Mouse (Mus musculus) stomach, embryonic 14.5 days (tissue): ENCODE results near the gene Tbx6. TPM values are rescaled to one million over a fixed set of nuclear protein-coding genes. Genes with fewer than 3 reads are reported as not detected.

ENCODE experiments used
- ATAC-seq: fragments of 200-750 bp; cut with Nextera tagmentation; 2 replicates; pipeline ENCODE4 v1.8.0; 2017; ENCODE audit warnings: low read depth, moderate TSS enrichment; ENCODE audit not compliant: insufficient number of reproducible peaks, insufficient read depth, low FRiP score
- H3K27ac ChIP-seq: fragments of 300-500 bp; sonication (generic); 2 replicates; pipeline ENCODE4 v1.5.1; 2014; ENCODE audit warnings: mild to moderate bottlenecking, low read length, moderate library complexity, mixed read lengths
- H3K27me3 ChIP-seq: fragments of 300-500 bp; sonication (generic); 2 replicates; pipeline ENCODE4 v1.6.1; 2014; ENCODE audit warnings: low read length, control low read depth, mixed read lengths; ENCODE audit not compliant: control insufficient read depth, insufficient read depth
- H3K36me3 ChIP-seq: fragments of 300-500 bp; sonication (generic); 2 replicates; pipeline ENCODE4 v1.6.1; 2014; ENCODE audit warnings: mild to moderate bottlenecking, control low read depth, low read length, moderate library complexity, mixed read lengths; ENCODE audit not compliant: control insufficient read depth, insufficient read depth
- H3K4me1 ChIP-seq: fragments of 300-500 bp; sonication (generic); 2 replicates; pipeline ENCODE4 v1.6.1; 2014; ENCODE audit warnings: low read length, control low read depth, mixed read lengths; ENCODE audit not compliant: control insufficient read depth, insufficient read depth
- H3K4me2 ChIP-seq: fragments of 300-500 bp; sonication (generic); replicated peaks from 2 replicates; pipeline ENCODE4 v1.6.1; 2014; ENCODE audit warnings: low read depth, low read length, control low read depth
- H3K4me3 ChIP-seq: fragments of 300-500 bp; sonication (generic); 2 replicates; pipeline ENCODE4 v1.5.1; 2014; ENCODE audit warnings: low read depth, low read length, control low read depth
- H3K9ac ChIP-seq: fragments of 300-500 bp; sonication (generic); replicated peaks from 2 replicates; pipeline ENCODE4 v1.6.1; 2014; ENCODE audit warnings: low read depth, mild to moderate bottlenecking, control low read depth, low read length, moderate library complexity, mixed read lengths
- H3K9me3 ChIP-seq: fragments of 300-500 bp; sonication (generic); 2 replicates; pipeline ENCODE4 v1.6.1; 2016; ENCODE audit warnings: low read depth, low read length, control low read depth; ENCODE audit not compliant: control insufficient read depth
- WGBS: fragments of 180-500 bp; shearing (Covaris S2); extraction: QIAGEN DNeasy Blood & Tissue Kit; methylation state at CpG from one replicate; pipeline ENCODE4 v1.1.7; 2014; 5-methylcytosine and 5-hydroxymethylcytosine counted together
- polyA plus RNA-seq: library from polyadenylated mRNA; unstranded; fragments of >200 nt; fragmentation: Nextera tagmentation; extraction: Ambion mirVana; gene quantifications from 2 replicates; pipeline ENCODE4 v1.2.1, GENCODE M21; 2014

Gene Tbx6
- polyA plus RNA-seq, 1 experiment from 2014 or later, result 0.56 TPM

- Histone ChIP-seq H3K4me2 (no peak overlapping the region), H3K4me3 (no peak overlapping the region), H3K9ac (no peak overlapping the region), H3K27ac (no peak overlapping the region), H3K9me3 (no peaks in the 10 kb centered on the region), H3K36me3 (peaks cover 46% of the 10 kb centered on the region), H3K27me3 (no peaks in the 10 kb centered on the region), H3K4me1 (peaks cover 22% of the 10 kb centered on the region)
- ATAC-seq, result no peak
- WGBS, result 81% methylated on average over 4 of the region's 4 CpGs
These were observed 12.4 kb downstream of the Tbx6 start for GRCm38 (mm10) chr7:126793456-126794270.

GRCm38 (mm10) chr7:126794271-126794605 lies 13.0 kb downstream of the Tbx6 start:
- Histone ChIP-seq H3K4me1 (peaks cover 22% of the 10 kb centered on the region), H3K36me3 (peaks cover 41% of the 10 kb centered on the region)
- 66% methylated on average over 4 of the region's 4 CpGs for WGBS

GRCm38 (mm10) chr7:126795387-126796317 lies 14.4 kb downstream of the Tbx6 start:
- Histone ChIP-seq H3K4me3 (no peak overlapping the region), H3K4me1 (peaks cover 31% of the 10 kb centered on the region), H3K27me3 (no peaks in the 10 kb centered on the region), H3K36me3 (peaks cover 34% of the 10 kb centered on the region), H3K4me2 (no peak overlapping the region), H3K9ac (no peak overlapping the region), H3K27ac (no peak overlapping the region), H3K9me3 (no peaks in the 10 kb centered on the region)
- WGBS, result 82% methylated on average over 16 of the region's 16 CpGs
- ATAC-seq, result no peak

More at GRCm38 (mm10) chr7:126794271-126794605, 13.0 kb downstream of the Tbx6 start:
- ATAC-seq, result no peak
- Histone ChIP-seq H3K4me3 (no peak overlapping the region), H3K27ac (no peak overlapping the region), H3K9me3 (no peaks in the 10 kb centered on the region), H3K9ac (no peak overlapping the region), H3K4me2 (no peak overlapping the region), H3K27me3 (no peaks in the 10 kb centered on the region)

- whole genome bisulfite sequencing, result 77% methylated on average over 8 of the region's 8 CpGs
- peaks cover 34% of the 10 kb centered on the region for H3K36me3 ChIP-seq
- H3K9me3 ChIP-seq, result no peaks in the 10 kb centered on the region
- H3K9ac ChIP-seq, result no peak overlapping the region
- peaks cover 28% of the 10 kb centered on the region for H3K4me1 ChIP-seq
- ATAC-seq, result no peak
- H3K27ac ChIP-seq, result no peak overlapping the region
- H3K4me3 ChIP-seq, result no peak overlapping the region
- H3K4me2 ChIP-seq, result peak overlapping the region; percentile 80; the same call in 1 of the 2 replicates
- no peaks in the 10 kb centered on the region for H3K27me3 ChIP-seq
These were observed 15.2 kb downstream of the Tbx6 start for GRCm38 (mm10) chr7:126796350-126796932.

DNA sequence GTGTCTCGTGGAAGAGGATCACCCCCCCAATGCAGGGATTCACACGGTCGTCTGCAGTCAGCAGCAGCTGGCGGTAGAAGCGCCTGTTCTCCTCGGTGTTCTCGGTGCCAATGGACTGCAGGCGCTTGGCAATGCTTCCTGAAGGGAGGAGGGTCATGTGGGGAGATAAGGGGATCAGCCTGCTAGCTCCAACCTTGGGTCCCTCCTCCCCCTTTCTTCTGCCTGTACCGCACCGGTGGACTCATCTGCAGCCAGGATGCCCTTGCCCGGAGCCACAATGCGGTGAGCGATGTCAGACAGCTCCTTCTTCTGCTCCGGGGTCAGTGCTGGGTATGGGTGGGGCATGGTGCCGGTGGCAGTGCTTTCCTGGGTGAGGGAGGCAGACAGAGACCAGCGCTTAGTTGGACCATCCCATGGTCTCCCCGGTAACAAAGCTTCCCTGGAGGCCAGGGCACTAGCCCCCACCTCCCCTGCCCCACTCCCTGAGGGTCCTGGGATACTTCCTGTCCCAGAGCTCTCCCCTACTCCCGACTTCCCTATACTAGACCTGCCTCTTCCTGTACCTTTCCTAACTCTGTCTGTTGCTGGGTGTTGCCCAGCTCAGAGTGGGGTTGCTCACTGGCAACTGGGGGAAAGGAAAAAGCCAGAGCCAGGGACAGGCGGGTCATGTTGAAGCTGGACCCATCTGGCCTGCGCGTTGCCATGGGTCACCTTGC lies 16.3 kb downstream of the Tbx6 start, which contains the start of gene Fam57b:
Fam57b (plus strand) TSS at position 258 of the 716 bp plus-strand sequence.
- Histone ChIP-seq H3K9me3 (no peaks in the 10 kb centered on the region), H3K4me3 (peak within 1 kb of the TSS; percentile 80), H3K9ac (peak within 1 kb of the TSS; percentile 77), H3K36me3 (peaks cover 34% of the 10 kb centered on the region), H3K4me2 (peak within 1 kb of the TSS; percentile 80), H3K27me3 (no peaks in the 10 kb centered on the region), H3K4me1 (peaks cover 28% of the 10 kb centered on the region), H3K27ac (peak within 1 kb of the TSS; percentile 93)
- ATAC-seq, result no peak
- 29% methylated on average over 21 of the region's 21 CpGs for WGBS

- Histone ChIP-seq H3K4me1 (peaks cover 26% of the 10 kb centered on the region), H3K36me3 (peaks cover 34% of the 10 kb centered on the region), H3K27ac (peak overlapping the region; percentile 93), H3K4me2 (peak overlapping the region; percentile 80), H3K4me3 (peak overlapping the region; percentile 80), H3K9me3 (no peaks in the 10 kb centered on the region), H3K27me3 (no peaks in the 10 kb centered on the region), H3K9ac (peak overlapping the region; percentile 77)
- ATAC-seq, result no peak
- WGBS, result under 1% methylated on average over 40 of the region's 40 CpGs
These were observed 17.1 kb downstream of the Tbx6 start for GRCm38 (mm10) chr7:126798127-126799049.

DNA sequence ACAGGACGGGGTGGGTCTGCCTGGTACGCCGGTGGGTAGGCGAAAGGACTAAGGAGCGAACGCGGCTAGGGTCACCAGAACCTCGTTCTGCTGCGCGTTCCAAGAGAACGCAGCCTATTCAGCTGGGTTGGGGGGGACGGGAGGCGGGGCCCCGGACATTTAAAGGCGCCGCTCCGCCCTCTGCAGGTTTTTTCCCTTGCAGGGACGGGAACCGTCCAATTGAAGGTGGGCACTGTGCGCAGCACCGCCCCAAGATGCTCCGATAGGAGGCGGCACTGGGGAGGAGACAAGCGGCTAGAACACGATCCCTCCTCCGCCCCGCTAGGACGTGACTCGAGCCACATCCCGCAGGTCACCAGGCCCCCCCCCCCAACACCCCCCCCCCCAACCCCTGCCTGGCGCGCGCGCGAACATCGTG lies 17.8 kb downstream of the Tbx6 start:
- Histone ChIP-seq H3K4me1 (peaks cover 31% of the 10 kb centered on the region), H3K4me2 (peak overlapping the region; percentile 80), H3K9me3 (no peaks in the 10 kb centered on the region), H3K9ac (peak overlapping the region; percentile 77), H3K4me3 (peak overlapping the region; percentile 80), H3K36me3 (peaks cover 33% of the 10 kb centered on the region), H3K27ac (peak overlapping the region; percentile 98), H3K27me3 (no peaks in the 10 kb centered on the region)
- WGBS, result under 1% methylated on average over 30 of the region's 36 CpGs
- ATAC-seq, result peak; percentile 97
